Mouse (Mus musculus): ENCODE results near the gene Clca3a2.

DNA sequence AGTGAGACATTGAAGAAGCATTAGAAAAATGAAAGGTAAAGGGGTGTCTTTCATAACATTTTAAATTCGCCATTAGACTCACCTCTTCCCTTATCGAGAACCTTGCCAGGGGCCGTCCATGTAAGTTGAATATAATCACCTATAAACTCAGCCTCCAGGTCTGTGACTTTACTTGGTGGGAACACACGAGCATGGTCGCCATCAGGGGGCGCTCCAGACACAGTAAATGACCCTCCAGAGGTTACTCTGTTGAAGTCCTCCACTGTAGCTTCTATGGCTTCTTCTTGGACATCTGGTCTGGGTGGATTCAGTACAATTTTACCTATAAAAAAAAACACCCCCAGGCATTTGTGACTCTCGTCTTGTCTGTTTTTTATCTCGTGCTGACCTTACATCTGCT lies 17.4 kb downstream of the Clca3a2 start:
- TF ChIP-seq ZMIZ1 (IDR thresholded peaks at IDR 0.05; ENCODE audit: low read depth, low read length): no peak
- TF ChIP-seq TBP (conservative IDR thresholded peaks at IDR 0.05; ENCODE audit: low read depth, low read length): no peak
- TF ChIP-seq ZKSCAN1 (IDR thresholded peaks at IDR 0.05; ENCODE audit: borderline replicate concordance, low read depth, low read length): no peak
- no peak for TF ChIP-seq ELF1 (IDR thresholded peaks at IDR 0.05; ENCODE audit: low read depth, low read length)
- TF ChIP-seq E2F4 (IDR thresholded peaks at IDR 0.05; ENCODE audit: insufficient replicate concordance, low read depth, low read length): no peak

Measured in CH12.LX (cell line).